Mouse (Mus musculus): ENCODE data around the gene Rps21.
A peak's percentile ranks its signal among the peaks of the same experiment; 100 is the strongest.
"Not testable (repeated sequence)": the region's sequence is repeated elsewhere in the genome, so short reads cannot be mapped to it uniquely, and the experiment has no call there.

Rps21 gene

GRCm38 (mm10) chr2:180258951-180259484 is 1.8 kb downstream of the Rps21 start:
- DNase-seq (ENCODE audit: low spot score in 2 of 2), result not testable (repeated sequence)

DNA sequence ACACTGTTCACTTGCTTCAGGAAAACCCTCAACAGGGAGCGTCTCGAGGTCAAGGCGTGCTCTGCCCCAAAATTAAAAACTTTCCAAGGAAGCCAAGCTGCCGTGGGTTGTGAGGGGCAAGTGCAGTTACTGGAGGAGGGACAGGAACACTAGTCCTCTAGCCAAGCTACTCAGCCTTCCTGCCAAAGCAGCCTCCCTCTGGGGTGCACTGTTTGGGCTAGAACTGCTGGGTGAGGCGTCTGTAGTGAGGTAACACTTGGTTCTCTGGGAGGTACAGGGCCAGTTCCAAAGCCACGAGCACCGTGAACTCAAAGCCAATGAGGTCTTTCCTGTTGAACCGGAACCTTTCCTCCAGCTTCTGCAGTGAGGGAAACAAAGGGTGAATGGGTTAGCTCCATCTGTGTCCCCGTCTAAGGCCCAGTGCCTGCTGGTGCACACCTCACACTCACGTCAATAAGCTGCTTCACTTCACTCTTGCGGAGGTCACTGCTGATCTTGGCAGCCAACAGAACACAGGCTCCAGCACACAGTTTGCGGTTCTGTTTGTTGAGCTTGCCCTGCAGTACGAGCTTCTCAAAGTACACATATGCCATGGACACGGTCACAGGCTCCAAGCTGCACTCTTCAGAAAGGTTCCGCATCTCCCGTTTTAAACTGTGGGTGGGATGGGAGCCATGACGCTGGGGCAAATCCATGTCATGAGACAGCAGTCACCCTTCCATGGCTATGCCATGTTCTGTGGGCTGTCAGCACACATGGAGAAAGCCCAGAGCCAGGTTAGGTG is 2.8 kb downstream of the Rps21 start:
- DNase-seq (ENCODE audit: low spot score in 2 of 2), result not testable (repeated sequence)

DNA sequence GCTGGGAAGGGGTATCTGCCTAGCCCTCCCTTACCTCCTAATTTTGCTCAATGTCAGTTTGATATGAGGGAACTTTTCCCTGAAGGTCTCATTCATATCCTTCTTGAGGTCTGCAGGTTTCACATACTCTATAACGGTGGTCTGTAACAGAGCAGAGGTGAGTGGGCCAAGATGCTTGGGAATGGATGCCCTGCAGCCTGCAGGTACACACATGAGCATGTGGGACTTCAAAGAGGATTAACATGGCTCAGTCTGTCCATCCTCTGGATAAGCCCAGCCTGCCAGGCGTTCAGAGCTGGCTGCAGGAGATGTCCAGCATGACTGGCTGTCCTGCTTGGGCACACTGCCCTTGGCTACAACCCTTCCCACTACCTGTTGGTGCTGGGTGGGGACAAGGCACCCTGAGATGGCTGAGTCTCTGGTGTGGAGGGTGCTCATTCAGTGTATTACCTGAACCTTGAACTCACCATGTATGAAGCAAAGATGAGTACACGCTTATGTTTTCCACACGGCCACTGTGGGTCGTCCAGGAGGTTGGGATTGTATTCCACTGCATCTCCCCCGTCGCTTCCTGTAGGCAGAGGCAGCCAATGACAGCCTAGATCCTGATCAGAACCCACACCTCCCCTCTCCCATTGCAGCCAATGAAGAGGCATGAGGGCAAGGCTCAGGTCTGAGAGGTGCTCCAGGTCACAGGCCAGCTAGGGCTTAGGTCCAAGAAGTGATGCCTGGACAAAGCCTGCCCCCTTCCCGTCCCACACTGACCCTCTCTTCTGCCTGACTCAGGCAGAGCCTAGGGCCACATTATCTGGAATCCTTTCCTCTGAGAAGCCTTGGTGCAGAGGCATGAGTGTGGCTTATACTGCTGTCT is 3.7 kb downstream of the Rps21 start:
- no peak for DNase-seq (ENCODE audit: low spot score in 2 of 2)

- no peak for DNase-seq (ENCODE audit: low spot score in 2 of 2)
Measured at GRCm38 (mm10) chr2:180261901-180262300, 4.7 kb downstream of the Rps21 start.

- DNase-seq (ENCODE audit: low spot score in 2 of 2), result no peak
Measured at GRCm38 (mm10) chr2:180262441-180262840, 5.3 kb downstream of the Rps21 start.

DNA sequence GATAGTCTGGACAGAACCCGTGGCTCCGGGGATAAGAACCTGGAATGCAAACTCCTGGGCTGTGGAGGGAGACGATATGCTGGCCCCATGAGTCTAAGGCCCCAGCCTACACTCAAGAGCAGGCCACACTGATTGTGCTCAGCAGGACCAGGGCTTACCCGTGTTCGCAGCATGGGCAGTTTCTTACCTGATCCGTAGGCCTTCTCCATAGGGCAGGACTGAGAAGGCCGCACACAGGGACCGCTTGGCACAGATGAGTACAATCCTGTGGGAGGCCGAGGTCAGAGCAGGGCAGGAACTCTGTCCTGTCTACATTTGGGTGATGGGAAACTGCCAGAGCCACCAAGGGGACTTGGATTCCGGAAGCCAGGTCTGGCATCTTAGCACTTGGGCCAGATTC is 5.7 kb downstream of the Rps21 start:
- no peak for DNase-seq (ENCODE audit: low spot score in 2 of 2)

- DNase-seq (ENCODE audit: low spot score in 2 of 2), result no peak
Measured at GRCm38 (mm10) chr2:180267955-180268354, 10.8 kb downstream of the Rps21 start.

DNA sequence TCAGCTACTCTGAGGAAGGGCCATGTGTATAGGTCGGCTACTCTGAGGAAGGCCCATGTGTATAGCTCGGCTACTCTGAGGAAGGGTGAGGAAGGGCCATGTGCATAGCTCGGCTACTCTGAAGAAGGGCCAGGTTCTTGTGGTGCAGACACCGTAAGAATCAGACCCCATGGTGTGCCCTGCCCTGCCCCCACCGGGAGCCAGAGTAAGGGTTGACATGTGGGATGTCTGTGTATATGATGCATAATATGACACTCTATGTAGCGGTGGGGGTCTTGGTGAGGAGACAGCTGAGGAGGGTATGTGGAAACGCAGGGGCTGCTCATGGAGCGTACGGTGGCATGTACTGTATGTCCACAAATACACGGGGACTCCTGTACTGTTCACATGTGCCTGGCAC is 12.2 kb downstream of the Rps21 start:
- no peak for DNase-seq (ENCODE audit: low spot score in 2 of 2)

DNA sequence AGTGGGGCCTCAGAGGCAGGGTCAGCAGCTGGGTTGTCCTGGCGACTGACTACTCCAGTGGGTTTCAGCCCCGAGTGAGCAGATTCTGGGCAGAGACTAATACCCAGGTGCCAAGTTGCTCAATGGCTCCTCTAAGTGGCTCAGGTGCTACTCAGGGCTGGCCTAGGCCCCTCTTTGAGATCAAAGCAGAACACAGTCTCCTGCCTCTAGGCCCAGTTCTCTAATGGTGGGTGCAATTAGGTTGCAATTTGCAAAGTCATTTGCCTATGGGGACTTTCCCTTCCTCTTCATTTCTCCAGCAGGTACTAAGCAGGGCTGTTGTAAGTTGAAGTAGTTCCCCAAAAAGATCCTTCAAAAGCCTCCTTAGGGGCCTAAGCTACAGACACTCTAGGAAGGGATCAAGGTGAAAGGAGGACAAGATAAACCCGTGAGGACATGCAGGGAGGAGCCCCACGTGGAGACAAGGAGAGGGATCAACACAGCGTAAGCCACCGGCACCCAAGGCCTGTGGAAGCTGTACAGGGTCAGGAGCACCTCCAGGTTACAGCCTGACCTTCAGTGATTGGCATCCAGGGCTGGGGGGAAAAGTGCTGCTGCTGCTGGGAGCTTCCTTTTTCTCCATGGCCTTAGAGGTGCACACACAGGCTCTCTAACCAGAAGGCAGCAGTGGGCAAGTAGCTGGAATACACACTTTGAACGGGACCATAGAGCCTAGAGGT is 13.5 kb downstream of the Rps21 start:
- no peak for DNase-seq (ENCODE audit: low spot score in 2 of 2)

- no peak for DNase-seq (ENCODE audit: low spot score in 2 of 2)
Measured at GRCm38 (mm10) chr2:180271804-180272395, 14.7 kb downstream of the Rps21 start.

DNA sequence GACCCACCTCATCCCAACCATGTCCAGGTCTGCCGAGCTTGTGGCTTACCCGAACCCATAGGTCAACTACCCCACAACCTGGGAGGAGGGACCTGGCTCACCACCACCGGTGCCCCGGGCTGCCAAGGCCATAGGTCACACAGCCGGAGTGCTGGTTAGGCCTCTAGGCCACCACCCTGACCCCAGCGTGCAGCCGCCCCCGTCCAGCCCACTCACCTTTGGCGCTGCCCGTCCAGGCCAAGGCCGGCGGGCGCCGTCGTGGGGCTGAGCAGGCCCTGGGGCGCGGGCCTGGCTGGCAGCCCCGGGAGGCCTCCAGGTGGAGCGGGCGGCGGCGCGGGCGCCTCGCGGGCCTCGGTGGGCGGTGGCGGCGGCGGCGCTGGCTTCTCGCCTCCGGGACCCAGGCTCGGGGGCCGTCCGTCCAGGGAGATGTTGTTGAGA is 15.7 kb downstream of the Rps21 start:
- DNase-seq (ENCODE audit: low spot score in 2 of 2), result peak; percentile 60 to 62

- peak; percentile 86 to 92 for DNase-seq (ENCODE audit: low spot score in 2 of 2)
Measured at GRCm38 (mm10) chr2:180273394-180274244, 16.4 kb downstream of the Rps21 start, which contains the start of gene Cables2. Gene Cables2 (minus strand): TSS chr2:180273496.

GRCm38 (mm10) chr2:180274523-180274922 is 17.3 kb downstream of the Rps21 start:
- DNase-seq (ENCODE audit: low spot score in 2 of 2), result no peak

- DNase-seq (ENCODE audit: low spot score in 2 of 2), result peak; percentile 38 to 64
Measured at GRCm38 (mm10) chr2:180275836-180276235, 18.7 kb downstream of the Rps21 start.

DNA sequence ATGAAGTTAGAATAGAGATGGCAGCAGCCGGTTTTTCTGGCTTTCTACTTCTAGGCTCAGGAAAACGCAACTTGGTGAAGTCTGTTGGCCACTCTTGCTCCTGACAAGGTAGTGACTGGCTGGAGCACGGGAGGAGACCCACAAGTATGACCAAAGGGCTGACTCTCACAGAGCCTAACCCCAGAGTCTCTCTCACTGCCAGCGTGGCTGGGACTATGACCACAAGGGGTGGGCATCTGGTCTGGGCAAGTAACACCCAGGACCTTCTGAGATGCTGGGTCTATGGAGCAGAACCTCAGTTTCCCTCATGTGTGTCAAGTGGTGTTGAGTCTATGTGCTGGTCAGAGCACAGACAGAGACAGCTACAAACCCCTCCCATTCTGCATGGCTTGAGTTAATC is 19.2 kb downstream of the Rps21 start:
- DNase-seq (ENCODE audit: low spot score in 2 of 2), result no peak

GRCm38 (mm10) chr2:180276851-180277259 is 19.7 kb downstream of the Rps21 start:
- DNase-seq (ENCODE audit: low spot score in 2 of 2), result no peak

DNA sequence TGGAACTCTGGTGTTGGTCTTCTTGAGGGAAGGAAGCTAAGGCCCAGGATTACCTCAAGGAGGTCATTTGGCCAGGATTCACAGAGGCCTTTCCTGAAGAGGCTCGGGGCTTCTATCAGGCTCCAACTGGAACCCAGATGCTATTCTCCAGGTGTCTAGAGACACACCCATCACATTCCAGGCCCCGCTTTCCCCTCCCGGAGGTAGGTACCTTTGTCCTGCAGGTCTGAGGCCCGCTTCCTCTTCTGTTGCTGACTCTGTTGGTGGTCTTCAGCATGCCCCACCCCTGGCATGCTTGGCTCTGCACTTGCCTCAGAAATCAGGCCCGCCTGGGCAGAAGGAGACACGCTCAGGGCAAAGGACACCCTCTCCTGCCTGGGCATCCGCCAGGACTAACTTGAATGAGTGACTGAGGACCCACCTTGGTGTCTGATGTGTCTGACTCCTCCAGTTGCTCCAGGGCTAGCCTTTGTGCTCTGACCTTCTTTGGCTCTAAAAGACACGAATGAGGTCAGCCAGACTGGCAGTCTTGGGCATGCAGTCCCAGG is 20.7 kb downstream of the Rps21 start:
- no peak for DNase-seq (ENCODE audit: low spot score in 2 of 2)

- DNase-seq (ENCODE audit: low spot score in 2 of 2), result no peak
Measured at GRCm38 (mm10) chr2:180279321-180279720, 22.1 kb downstream of the Rps21 start.

- no peak for DNase-seq (ENCODE audit: low spot score in 2 of 2)
Measured at GRCm38 (mm10) chr2:180288966-180289365, 31.8 kb downstream of the Rps21 start.

DNA sequence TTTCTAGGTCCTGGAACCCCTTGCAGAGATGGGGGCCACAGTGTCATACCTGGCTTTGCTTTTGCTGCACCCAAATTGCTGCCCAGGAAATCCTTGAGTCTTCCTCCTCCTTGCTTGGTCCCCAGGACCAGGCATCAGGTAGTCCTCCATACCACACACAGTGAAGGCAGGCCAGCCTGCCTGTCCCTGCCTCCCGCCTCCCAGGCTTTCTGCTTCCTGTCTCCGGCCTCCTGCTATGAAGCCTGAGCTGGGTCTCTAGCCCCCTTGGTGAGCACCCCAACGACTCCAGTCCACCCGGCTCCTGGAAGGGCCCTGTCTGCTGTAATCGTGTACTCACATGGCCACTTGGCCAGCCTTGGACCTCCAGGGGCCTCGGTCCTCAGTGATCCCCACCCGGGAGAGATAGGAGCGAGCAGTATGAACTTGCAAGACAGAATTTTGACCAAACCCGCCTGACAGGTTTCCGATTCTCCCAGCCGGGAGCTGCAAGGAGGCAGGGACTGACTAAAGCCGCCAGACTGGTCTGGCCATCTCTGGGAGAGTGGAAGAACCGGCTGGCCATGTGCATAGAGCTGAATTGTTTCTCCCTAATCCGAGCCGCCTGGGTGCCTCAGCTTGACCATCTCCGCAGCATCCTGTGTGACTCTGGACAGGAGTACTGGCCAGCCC is 32.4 kb downstream of the Rps21 start, which contains the start of gene Rbbp8nl:
Rbbp8nl (minus strand) TSS at position 440 of the 669 bp plus-strand sequence.
- DNase-seq (ENCODE audit: low spot score in 2 of 2), result no peak

All from thymus, postnatal 10 days (tissue).